Mouse (Mus musculus) thymus, adult 2 months (tissue): ENCODE results near the gene Osbpl8. TPM values are rescaled to one million over a fixed set of nuclear protein-coding genes. Genes with fewer than 3 reads are reported as not detected.
"Not testable (repeated sequence)": the region's sequence is repeated elsewhere in the genome, so short reads cannot be mapped to it uniquely, and the experiment has no call there.

Source experiments
- DNase-seq: peaks from one replicate; pipeline ENCODE4 v3.0.0; 2021
- H3K27ac ChIP-seq: fragments of 200-500 bp; 2 replicates; pipeline ENCODE4 v1.5.1; 2012; ENCODE audit warnings: low read length, control low read depth; ENCODE audit not compliant: control insufficient read depth, insufficient read depth
- H3K27me3 ChIP-seq: fragments of 200-500 bp; 2 replicates; pipeline ENCODE4 v1.6.1; 2012; ENCODE audit warnings: mild to moderate bottlenecking, low read length, moderate library complexity, mixed read lengths; ENCODE audit not compliant: control insufficient read depth, insufficient read depth
- H3K36me3 ChIP-seq: fragments of 200-500 bp; 2 replicates; pipeline ENCODE4 v1.6.1; 2012; ENCODE audit warnings: mild to moderate bottlenecking, low read length, moderate library complexity; ENCODE audit not compliant: control insufficient read depth, insufficient read depth
- H3K4me1 ChIP-seq: fragments of 200-500 bp; replicated peaks from 2 replicates; pipeline ENCODE4 v1.6.1; 2012; ENCODE audit warnings: low read length; ENCODE audit not compliant: control insufficient read depth, insufficient read depth
- H3K4me3 ChIP-seq: fragments of 200-500 bp; 2 replicates; pipeline ENCODE4 v1.5.1; 2012; ENCODE audit warnings: mild to moderate bottlenecking, low read length, control low read depth, moderate library complexity; ENCODE audit not compliant: control insufficient read depth, insufficient read depth
- CTCF ChIP-seq: fragments of 200-500 bp; IDR thresholded peaks from 2 replicates; pipeline ENCODE4 v1.5.1; 2012; ENCODE audit warnings: mild to moderate bottlenecking, control low read depth, low read length, moderate library complexity, borderline replicate concordance; ENCODE audit not compliant: control insufficient read depth, poor library complexity, insufficient read depth; ENCODE audit errors: extremely low read depth
- POLR2A ChIP-seq: fragments of 200-500 bp; IDR thresholded peaks from 2 replicates; pipeline ENCODE4 v1.6.1; 2012; ENCODE audit warnings: mild to moderate bottlenecking, low read length, control low read depth, moderate library complexity; ENCODE audit not compliant: control insufficient read depth, poor library complexity, insufficient read depth; ENCODE audit errors: extremely low read depth
- WGBS: fragments of 180-500 bp; shearing (Covaris S2); methylation state at CpG from one replicate; pipeline ENCODE4 v1.1.7; 2018; 5-methylcytosine and 5-hydroxymethylcytosine counted together
- polyA plus RNA-seq: library from polyadenylated mRNA; depleted of rRNA; stranded (reverse); fragments of >200 nt; gene quantifications from 2 replicates; pipeline ENCODE4 v1.2.3, GENCODE M21; 2012

The Osbpl8 gene
- polyA plus RNA-seq, 1 experiment, result 22.0 TPM

GRCm38 (mm10) chr10:111223218-111223830 is 58.8 kb downstream of the Osbpl8 start:
- 0 out of 2 replicates have a peak, but pooled peaks cover 5% of the 10 kb centered on the region for H3K4me1 ChIP-seq
- no peak overlapping the region for H3K27ac ChIP-seq
- H3K36me3 ChIP-seq, result no peaks in the 10 kb centered on the region
- 88% methylated on average over 10 of the region's 10 CpGs for WGBS
- TF ChIP-seq CTCF, result no peak
- TF ChIP-seq POLR2A, result no peak
- no peak overlapping the region for H3K4me3 ChIP-seq
- H3K27me3 ChIP-seq, result no peaks in the 10 kb centered on the region
- no peak for DNase-seq

- Histone ChIP-seq H3K4me1 (0 out of 2 replicates have a peak, but pooled peaks cover 5% of the 10 kb centered on the region), H3K27ac (no peak overlapping the region), H3K4me3 (no peak overlapping the region), H3K36me3 (no peaks in the 10 kb centered on the region), H3K27me3 (no peaks in the 10 kb centered on the region)
- no peak for DNase-seq
- 94% methylated on average over 4 of the region's 4 CpGs for WGBS
- TF ChIP-seq CTCF (no peak), POLR2A (no peak)
These were observed 60.1 kb downstream of the Osbpl8 start for GRCm38 (mm10) chr10:111224696-111225095.

DNA sequence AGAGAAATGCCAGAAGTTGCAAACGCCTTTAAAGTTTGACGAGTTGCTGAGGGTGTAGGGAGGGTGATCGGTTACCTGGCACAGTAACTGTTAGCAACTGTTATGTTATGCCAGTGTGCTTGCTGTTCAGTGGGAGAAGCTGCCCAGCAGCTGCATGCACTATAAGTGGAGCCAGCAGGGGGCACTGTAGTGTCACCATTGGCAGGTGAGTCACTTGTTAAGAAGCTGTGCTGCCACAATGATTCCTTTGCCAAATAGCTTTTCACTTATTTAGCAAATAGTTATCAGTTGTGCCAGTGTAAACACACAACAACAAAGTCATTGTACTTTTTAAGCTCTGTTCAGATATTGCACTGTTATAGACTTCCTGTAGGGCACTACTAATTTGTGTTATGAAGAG is 62.0 kb downstream of the Osbpl8 start:
- 52% methylated on average over 3 of the region's 3 CpGs for WGBS
- no peak overlapping the region for H3K4me3 ChIP-seq
- H3K36me3 ChIP-seq, result no peaks in the 10 kb centered on the region
- TF ChIP-seq POLR2A (no peak), CTCF (peak; percentile 69; the same call in 1 of the 2 replicates)
- no peak overlapping the region for H3K27ac ChIP-seq
- 0 out of 2 replicates have a peak, but pooled peaks cover 5% of the 10 kb centered on the region for H3K4me1 ChIP-seq
- H3K27me3 ChIP-seq, result no peaks in the 10 kb centered on the region
- DNase-seq, result peak; percentile 89

- H3K36me3 ChIP-seq, result peaks cover 14% of the 10 kb centered on the region
These were observed 67.7 kb downstream of the Osbpl8 start for GRCm38 (mm10) chr10:111232237-111232636.

GRCm38 (mm10) chr10:111233476-111234130 is 69.1 kb downstream of the Osbpl8 start:
- no peak for TF ChIP-seq CTCF
- H3K27ac ChIP-seq, result no peak overlapping the region
- 86% methylated on average over 6 of the region's 6 CpGs for WGBS
- no peak for DNase-seq
- H3K27me3 ChIP-seq, result no peaks in the 10 kb centered on the region
- H3K4me1 ChIP-seq, result no peaks in the 10 kb centered on the region
- no peak overlapping the region for H3K4me3 ChIP-seq
- peaks cover 14% of the 10 kb centered on the region for H3K36me3 ChIP-seq

More at GRCm38 (mm10) chr10:111232237-111232636, 67.7 kb downstream of the Osbpl8 start:
- H3K27me3 ChIP-seq, H3K4me3 ChIP-seq, H3K27ac ChIP-seq, H3K4me1 ChIP-seq, DNase-seq: not testable (repeated sequence)
- 97% methylated on average over 7 of the region's 7 CpGs for WGBS

- no peaks in the 10 kb centered on the region for H3K4me1 ChIP-seq
- no peak overlapping the region for H3K27ac ChIP-seq
- no peak for DNase-seq
- peaks cover 14% of the 10 kb centered on the region for H3K36me3 ChIP-seq
- TF ChIP-seq POLR2A (no peak), CTCF (no peak)
- no peak overlapping the region for H3K4me3 ChIP-seq
- H3K27me3 ChIP-seq, result no peaks in the 10 kb centered on the region
- 85% methylated on average over 6 of the region's 6 CpGs for WGBS
These were observed 70.1 kb downstream of the Osbpl8 start for GRCm38 (mm10) chr10:111234450-111235288.

DNA sequence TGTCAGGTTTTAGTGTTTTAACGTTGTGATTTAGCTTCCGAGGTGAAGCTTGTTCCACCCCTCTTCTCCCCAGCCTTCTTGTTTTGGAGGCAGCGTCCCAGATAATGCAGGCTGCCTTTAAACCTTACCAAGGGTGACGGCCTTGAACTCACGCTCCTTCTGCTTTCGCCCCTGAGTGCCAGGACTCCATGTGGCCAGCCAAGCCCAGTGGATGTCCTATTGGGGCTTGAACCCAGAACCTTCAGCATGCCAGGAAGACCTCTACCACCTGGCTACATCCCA is 70.7 kb downstream of the Osbpl8 start:
- DNase-seq, result no peak
- WGBS, result 90% methylated on average over 6 of the region's 6 CpGs
- no peak overlapping the region for H3K27ac ChIP-seq

More for the DNA sequence above, 70.7 kb downstream of the Osbpl8 start:
- TF ChIP-seq CTCF (no peak), POLR2A (no peak)
- no peak overlapping the region for H3K4me3 ChIP-seq
- H3K36me3 ChIP-seq, result peaks cover 14% of the 10 kb centered on the region
- H3K4me1 ChIP-seq, result no peaks in the 10 kb centered on the region
- no peaks in the 10 kb centered on the region for H3K27me3 ChIP-seq
